Mouse (Mus musculus) bone marrow macrophage, adult 2 months (primary cell): ENCODE results near the gene Gm28372. TPM values are rescaled to one million over a fixed set of nuclear protein-coding genes. Genes with fewer than 3 reads are reported as not detected.

Experiments used
- H3K27ac ChIP-seq: 2 replicates; pipeline ENCODE4 v1.5.1; 2012; ENCODE audit warnings: low read depth, low read length; ENCODE audit not compliant: insufficient read depth
- H3K4me1 ChIP-seq: 2 replicates; pipeline ENCODE4 v1.6.1; 2012; ENCODE audit warnings: low read length; ENCODE audit not compliant: control insufficient read depth, insufficient read depth
- H3K4me3 ChIP-seq: 2 replicates; pipeline ENCODE4 v1.5.1; 2012; ENCODE audit warnings: mild to moderate bottlenecking, low read length, moderate library complexity; ENCODE audit not compliant: insufficient read depth
- CTCF ChIP-seq: IDR thresholded peaks from 2 replicates; pipeline ENCODE4 v1.5.1; 2012; ENCODE audit warnings: low read depth, mild to moderate bottlenecking, low read length, moderate library complexity
- POLR2A ChIP-seq: IDR thresholded peaks from 2 replicates; pipeline ENCODE4 v1.6.1; 2012; ENCODE audit warnings: mild to moderate bottlenecking, low read depth, low read length, borderline replicate concordance
- polyA plus RNA-seq: library from polyadenylated mRNA; stranded (reverse); fragments of >200 nt; gene quantifications from 2 replicates; pipeline ENCODE4 v1.2.4, GENCODE M21; 2012; ENCODE audit not compliant: missing spikeins, insufficient read depth, insufficient read length

Gene Gm28372
- polyA plus RNA-seq, 1 experiment, result not detected

- H3K4me3 ChIP-seq, result peak overlapping the region; percentile 91
- peaks cover 26% of the 10 kb centered on the region for H3K4me1 ChIP-seq
- H3K27ac ChIP-seq, result peak overlapping the region; percentile 55
- TF ChIP-seq POLR2A (no peak), CTCF (no peak)
Observed at GRCm38 (mm10) chr2:130450434-130450796, 45.4 kb downstream of the Gm28372 start.

DNA sequence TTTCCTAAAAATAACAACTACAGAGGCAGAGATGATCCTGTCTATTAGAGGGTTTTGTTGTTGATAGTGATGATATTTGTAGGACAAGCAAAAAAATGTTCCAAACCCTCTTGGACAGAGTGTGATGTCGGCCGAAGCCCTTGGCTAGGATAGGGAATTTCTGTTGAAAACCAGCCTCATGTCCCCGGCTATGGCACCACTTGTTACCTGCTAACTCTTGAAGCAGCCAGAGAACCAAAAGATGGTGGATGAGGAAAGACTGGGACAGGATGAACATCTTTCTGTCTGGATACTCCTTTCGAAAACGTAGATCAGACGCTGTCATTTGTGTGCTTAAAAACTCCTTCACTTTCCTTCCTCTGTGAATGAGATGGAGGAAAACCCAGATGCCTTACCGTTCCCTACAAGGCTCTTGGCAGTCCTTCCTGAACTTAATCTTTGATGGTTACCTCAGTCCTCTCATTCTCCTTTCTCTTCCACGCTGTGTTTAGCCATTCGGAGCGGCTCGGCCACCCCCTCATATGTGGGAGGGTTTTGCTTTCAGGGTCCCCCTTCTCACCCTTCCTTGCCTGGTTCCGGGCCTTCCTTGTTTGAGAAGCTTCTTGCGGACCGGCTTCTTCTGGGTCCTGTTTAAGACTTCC lies 46.2 kb downstream of the Gm28372 start:
- H3K4me1 ChIP-seq, result peaks cover 28% of the 10 kb centered on the region
- TF ChIP-seq POLR2A (no peak), CTCF (no peak)
- H3K27ac ChIP-seq, result peak overlapping the region; percentile 55
- H3K4me3 ChIP-seq, result peak overlapping the region; percentile 91

GRCm38 (mm10) chr2:130451727-130452090 lies 46.7 kb downstream of the Gm28372 start:
- Histone ChIP-seq H3K4me3 (peak overlapping the region; percentile 91), H3K4me1 (peaks cover 28% of the 10 kb centered on the region), H3K27ac (peak overlapping the region; percentile 55; the same call in 1 of the 2 replicates)
- no peak for TF ChIP-seq CTCF
- TF ChIP-seq POLR2A, result no peak

- H3K27ac ChIP-seq, result peak overlapping the region; percentile 34
- H3K4me3 ChIP-seq, result peak overlapping the region; percentile 33
- TF ChIP-seq CTCF, result no peak
- no peak for TF ChIP-seq POLR2A
- H3K4me1 ChIP-seq, result peaks cover 28% of the 10 kb centered on the region
Observed at GRCm38 (mm10) chr2:130452266-130452665, 47.2 kb downstream of the Gm28372 start.

DNA sequence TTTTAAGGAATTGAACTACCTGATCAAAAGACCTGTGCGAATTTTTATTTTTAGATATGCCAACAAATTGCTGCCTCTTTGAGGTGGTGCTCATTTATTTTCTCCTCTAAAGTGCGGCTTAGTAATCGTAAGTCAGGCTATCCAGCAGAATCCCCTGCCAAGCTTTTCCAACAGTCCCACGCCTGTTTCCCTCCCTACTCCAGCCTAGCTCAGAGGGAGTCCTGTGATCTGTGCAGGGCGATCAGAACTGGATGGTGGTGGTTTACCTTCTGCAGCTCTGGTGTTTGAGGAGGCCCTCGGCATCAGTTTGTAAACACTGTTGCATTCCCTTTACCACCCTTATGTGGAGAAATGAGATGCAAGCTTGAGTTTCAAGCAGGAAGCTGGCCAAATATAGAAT lies 48.4 kb downstream of the Gm28372 start:
- TF ChIP-seq CTCF (no peak), POLR2A (no peak)
- peaks cover 30% of the 10 kb centered on the region for H3K4me1 ChIP-seq

DNA sequence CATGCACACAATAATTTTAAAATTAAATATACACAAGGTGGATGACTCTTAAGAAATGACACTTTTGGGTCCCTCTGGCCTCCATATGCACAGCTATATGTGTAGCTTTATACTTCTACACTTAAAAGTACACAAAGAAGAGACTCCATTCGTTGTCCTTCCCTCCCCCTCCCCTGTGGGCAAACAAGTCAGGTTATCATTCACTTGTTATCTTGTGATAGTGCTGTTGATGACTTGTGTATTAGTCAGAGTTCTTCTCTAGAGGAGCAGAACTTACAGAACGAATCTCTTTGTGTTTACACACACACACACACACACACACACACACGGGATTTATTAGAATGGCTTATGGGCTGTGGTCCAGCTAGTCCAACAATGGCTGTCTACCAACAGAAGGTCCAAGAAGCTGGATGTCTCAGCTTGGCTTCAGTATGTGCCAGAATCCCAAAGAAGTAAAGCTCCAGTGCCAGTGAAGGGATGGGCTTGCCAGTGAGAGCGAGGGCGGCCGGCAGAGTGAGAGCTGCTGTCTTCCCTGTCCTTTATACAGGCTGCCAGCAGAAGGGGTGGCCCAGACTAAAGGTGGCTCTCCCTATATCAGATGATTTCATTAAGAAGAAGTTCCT lies 49.8 kb downstream of the Gm28372 start:
- no peak for TF ChIP-seq CTCF
- TF ChIP-seq POLR2A, result no peak
- no peak overlapping the region for H3K27ac ChIP-seq

More for the DNA sequence above, 48.4 kb downstream of the Gm28372 start:
- peak overlapping the region; percentile 94 for H3K27ac ChIP-seq
- peak overlapping the region; percentile 59 for H3K4me3 ChIP-seq

More for the DNA sequence above, 49.8 kb downstream of the Gm28372 start:
- Histone ChIP-seq H3K4me3 (no peak overlapping the region), H3K4me1 (peaks cover 30% of the 10 kb centered on the region)

Other genes starting within 250 kb of the Gm28372 start
- 154 and 166 TPM in 2 replicates for gene Snrpb, start 225.8 kb upstream of the Gm28372 start, polyA plus RNA-seq
- gene Tmc2, start 210.0 kb upstream of the Gm28372 start, polyA plus RNA-seq, result not detected in 2 replicates
- 46.4 and 51.8 TPM in 2 replicates for gene Nop56, start 130.8 kb upstream of the Gm28372 start, polyA plus RNA-seq
- gene Idh3b, start 120.7 kb upstream of the Gm28372 start, polyA plus RNA-seq, result 162 and 179 TPM in 2 replicates
- not detected in 2 replicates for gene Ebf4, start 110.1 kb upstream of the Gm28372 start, polyA plus RNA-seq
- 0.33 TPM in 1 of 2 replicates, not detected in the other for gene Cpxm1, start 7.7 kb upstream of the Gm28372 start, polyA plus RNA-seq
- gene 1700020A23Rik, start within 50 bp of the Gm28372 start, polyA plus RNA-seq, result not detected in 2 replicates
- gene Tmem239, start 1.2 kb downstream of the Gm28372 start, polyA plus RNA-seq, result not detected in 2 replicates
- 121 and 124 TPM in 2 replicates for gene Vps16, start 19.1 kb downstream of the Gm28372 start, polyA plus RNA-seq
- 14.1 and 15.7 TPM in 2 replicates for gene Pced1a, start 19.5 kb downstream of the Gm28372 start, polyA plus RNA-seq
- gene Ptpra, start 45.0 kb downstream of the Gm28372 start, polyA plus RNA-seq, result 195 and 229 TPM in 2 replicates
- 28.3 and 30.0 TPM in 2 replicates for gene Mrps26, start 158.5 kb downstream of the Gm28372 start, polyA plus RNA-seq
- gene Oxt, start 170.9 kb downstream of the Gm28372 start, polyA plus RNA-seq, result not detected in 2 replicates
- not detected in 2 replicates for gene Avp, start 177.3 kb downstream of the Gm28372 start, polyA plus RNA-seq
- 4.4 and 6.1 TPM in 2 replicates for gene Fastkd5, start 224.8 kb downstream of the Gm28372 start, polyA plus RNA-seq
- gene Ubox5, start 224.8 kb downstream of the Gm28372 start, polyA plus RNA-seq, result 5.0 and 6.1 TPM in 2 replicates
- 2.8 and 3.3 TPM in 2 replicates for gene Lzts3, start 237.6 kb downstream of the Gm28372 start, polyA plus RNA-seq